Mouse (Mus musculus) thymus, adult 2 months (tissue): ENCODE results near the gene Dync1h1.

Source experiments
- CTCF ChIP-seq: fragments of 200-500 bp; IDR thresholded peaks from 2 replicates; pipeline ENCODE4 v1.5.1; 2012; ENCODE audit warnings: mild to moderate bottlenecking, control low read depth, low read length, moderate library complexity, borderline replicate concordance; ENCODE audit not compliant: control insufficient read depth, poor library complexity, insufficient read depth; ENCODE audit errors: extremely low read depth
- POLR2A ChIP-seq: fragments of 200-500 bp; IDR thresholded peaks from 2 replicates; pipeline ENCODE4 v1.6.1; 2012; ENCODE audit warnings: mild to moderate bottlenecking, low read length, control low read depth, moderate library complexity; ENCODE audit not compliant: control insufficient read depth, poor library complexity, insufficient read depth; ENCODE audit errors: extremely low read depth

DNA sequence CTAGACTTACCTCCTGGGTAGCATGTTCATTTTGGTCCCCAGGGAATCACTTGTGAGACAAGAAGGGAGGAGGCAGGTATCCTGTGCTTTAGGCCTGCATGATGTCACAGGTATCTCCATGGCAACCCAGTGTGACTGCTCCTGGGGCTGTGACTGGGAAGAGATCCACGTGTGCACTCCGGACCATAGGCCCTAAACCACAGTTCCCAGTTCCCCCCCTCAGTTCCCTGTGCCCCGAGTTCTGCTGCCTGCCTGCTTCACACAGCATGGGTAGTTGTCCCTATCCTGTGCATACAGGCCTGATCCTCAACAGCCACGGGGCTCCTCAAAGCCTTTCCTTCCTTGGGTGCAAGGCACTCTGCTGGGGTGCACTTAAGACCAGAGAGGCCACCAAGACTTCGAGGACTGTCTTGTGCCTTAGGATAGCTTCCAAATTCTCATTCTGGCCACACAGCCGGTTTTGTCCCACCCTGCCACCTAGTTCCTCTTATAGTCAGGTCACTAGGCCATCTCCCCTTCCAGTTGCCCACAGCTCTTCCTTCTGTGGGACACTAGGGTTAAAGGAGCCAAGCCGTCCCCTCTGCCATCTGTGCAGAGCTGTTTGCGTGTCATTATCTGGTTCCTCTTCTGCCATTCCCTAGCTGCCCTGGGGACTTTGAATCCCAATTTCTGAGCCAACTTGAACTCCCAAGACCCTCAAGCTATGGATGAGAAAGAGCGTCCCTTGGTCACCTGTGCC lies 81.5 kb downstream of the Dync1h1 start, which contains the start of gene 1700001K19Rik:
- TF ChIP-seq POLR2A, result no peak
- no peak for TF ChIP-seq CTCF
